Mouse (Mus musculus): ENCODE data around the gene Hacl1. TPM values are rescaled to one million over a fixed set of nuclear protein-coding genes. Genes with fewer than 3 reads are reported as not detected.

The Hacl1 gene
- 2.9 and 4.6 TPM in 2 replicates for polyA plus RNA-seq (2012; rRNA removed)

DNA sequence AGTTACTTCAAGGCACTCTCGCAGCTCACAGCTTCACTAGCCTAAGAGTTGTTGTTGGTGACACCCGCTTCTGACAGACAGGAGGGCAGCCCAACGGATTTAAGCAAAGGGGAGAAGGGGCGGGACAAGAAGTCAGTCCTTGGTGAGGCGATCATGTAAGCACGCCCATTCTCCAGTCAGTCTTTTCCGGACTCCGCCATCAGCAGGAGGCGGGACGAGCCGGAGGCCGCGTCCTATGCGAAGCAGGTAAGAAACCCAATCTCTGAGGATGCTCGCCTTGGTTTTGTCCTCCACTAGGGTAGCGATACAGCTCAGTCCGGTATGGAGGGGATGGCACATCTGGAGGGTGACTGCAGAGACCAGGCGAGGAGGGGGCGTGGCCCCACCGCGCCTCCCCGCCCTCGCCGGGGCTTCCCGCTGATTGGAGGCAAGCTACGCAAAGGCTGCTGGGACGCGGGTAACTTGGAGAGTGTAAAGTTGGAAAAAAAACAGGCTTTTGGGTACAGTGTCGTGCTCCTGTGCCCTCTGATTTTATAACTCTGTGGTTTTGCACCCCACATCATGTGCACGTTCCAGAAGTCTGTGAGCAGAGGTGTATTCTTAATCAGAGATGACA is at the start of gene Hacl1, which contains the start of gene Btd:
Gene Hacl1 (minus strand): TSS at position 397 of the 616 bp plus-strand sequence.
Gene Btd (plus strand): TSS at position 139 of the 616 bp plus-strand sequence.

DNA sequence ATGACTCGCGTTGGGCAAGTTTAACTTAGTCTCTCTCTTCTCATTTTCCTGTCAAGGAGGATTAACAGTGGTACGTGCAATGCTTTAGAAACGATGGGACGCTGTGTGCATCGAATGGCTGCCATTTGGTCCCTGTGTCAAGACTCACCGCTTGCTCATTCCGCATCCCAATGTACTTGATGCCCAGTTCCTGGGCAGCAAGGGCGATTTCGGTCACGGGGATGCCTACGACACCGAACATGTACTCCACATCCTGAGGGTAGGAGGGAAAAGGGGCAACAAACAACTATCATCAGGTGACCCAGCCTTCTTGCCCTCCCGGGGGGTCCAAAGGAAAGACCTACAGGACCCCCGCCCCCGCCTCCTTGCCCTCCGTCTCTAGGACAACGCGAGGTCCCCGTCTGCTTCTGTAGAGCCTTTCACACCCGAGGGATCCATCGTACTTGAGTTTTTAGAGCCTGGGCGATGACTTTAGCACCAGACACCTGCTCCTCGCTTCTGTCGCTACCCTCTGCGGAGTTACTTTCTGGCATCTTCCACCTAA is 668 bp downstream of the Hacl1 start, which contains the start of gene Gm49387:
Gene Gm49387 (minus strand): TSS at position 533 of the 544 bp plus-strand sequence.

GRCm38 (mm10) chr14:31591243-31591642 is 49.8 kb downstream of the Hacl1 start, which contains the start of gene Colq:
Colq (minus strand) TSS chr14:31591343.

Other genes starting within 250 kb of the Hacl1 start
- gene Sh3bp5, start 205.2 kb downstream of the Hacl1 start, polyA plus RNA-seq (2012; rRNA removed), result 7.5 and 8.6 TPM in 2 replicates
- 30.4 and 34.3 TPM in 2 replicates for gene Eaf1, start 146.9 kb downstream of the Hacl1 start, polyA plus RNA-seq (2012; rRNA removed)
- 3.0 and 3.8 TPM in 2 replicates for gene Mettl6, start 146.2 kb downstream of the Hacl1 start, polyA plus RNA-seq (2012; rRNA removed)
- 1.4 and 1.8 TPM in 2 replicates for gene Colq, start 49.9 kb downstream of the Hacl1 start, polyA plus RNA-seq (2012; rRNA removed)
- 0.38 TPM in 1 of 2 replicates, not detected in the other for gene Gm49387, start 408 bp downstream of the Hacl1 start, polyA plus RNA-seq (2012; rRNA removed)
- 12.2 and 16.1 TPM in 2 replicates for gene Btd, start 258 bp downstream of the Hacl1 start, polyA plus RNA-seq (2012; rRNA removed)
- 3.2 and 3.4 TPM in 2 replicates for gene Ankrd28, start 189.4 kb upstream of the Hacl1 start, polyA plus RNA-seq (2012; rRNA removed)